Comparison of ENCODE assay signal across 8 mouse cellular contexts in genomic region chr14:101870171-101870902, GRCm38 (mm10).
DNase-seq lines count a peak whose midpoint lies in the region; ATAC-seq lines count a peak whose summit lies in the region.

No protein-coding gene starts in this region.

- DNase-seq in adrenal gland, postnatal 25 days: peak; percentile 20
- peak; percentile 9 for DNase-seq in gonadal fat pad, adult 2 months (ENCODE audit: low read depth)
- DNase-seq in lung, postnatal 36 days: peak; percentile 71
- DNase-seq in forebrain, embryonic 10.5 days (ENCODE audit: extremely low spot score, low spot score): no peak
- DNase-seq in thymus, postnatal 10 days (ENCODE audit: low spot score in 2 of 2): no peak

- H3K4me3 ChIP-seq in heart, embryonic 16.5 days (ENCODE audit: low read length): no peak overlapping the region
- H3K4me3 ChIP-seq in heart, embryonic 11.5 days (ENCODE audit: low read depth, low read length): no peak overlapping the region
- H3K4me3 ChIP-seq in kidney, embryonic 16.5 days (ENCODE audit: low read length): no peak overlapping the region
- no peak overlapping the region for H3K4me3 ChIP-seq in forebrain, embryonic 10.5 days

- peaks cover 66% of the 10 kb centered on the region for H3K4me1 ChIP-seq in heart, embryonic 16.5 days (ENCODE audit: control insufficient read depth, insufficient read depth, low read length)
- peaks cover 27% of the 10 kb centered on the region for H3K4me1 ChIP-seq in heart, embryonic 11.5 days (ENCODE audit: control insufficient read depth, insufficient read depth, low read length)
- peaks cover 6% of the 10 kb centered on the region; the same call in 1 of the 2 replicates for H3K4me1 ChIP-seq in kidney, embryonic 16.5 days (ENCODE audit: insufficient read depth, low read length)
- peaks cover 10% of the 10 kb centered on the region; the same call in 1 of the 2 replicates for H3K4me1 ChIP-seq in forebrain, embryonic 10.5 days

- H3K4me2 ChIP-seq in heart, embryonic 16.5 days (ENCODE audit: low read depth, low read length): no peak overlapping the region
- no peak overlapping the region for H3K4me2 ChIP-seq in heart, embryonic 11.5 days
- no peak overlapping the region for H3K4me2 ChIP-seq in kidney, embryonic 16.5 days (replicated peaks; ENCODE audit: low read depth, low read length)

- H3K9me3 ChIP-seq in heart, embryonic 16.5 days (replicated peaks; ENCODE audit: control insufficient read depth, low read length): no peaks in the 10 kb centered on the region
- H3K9me3 ChIP-seq in heart, embryonic 11.5 days (replicated peaks; ENCODE audit: control insufficient read depth, low read length): no peaks in the 10 kb centered on the region
- H3K9me3 ChIP-seq in kidney, embryonic 16.5 days (ENCODE audit: low read length): no peaks in the 10 kb centered on the region
- no peaks in the 10 kb centered on the region for H3K9me3 ChIP-seq in forebrain, embryonic 10.5 days

- no peaks in the 10 kb centered on the region for H3K36me3 ChIP-seq in heart, embryonic 16.5 days (ENCODE audit: control insufficient read depth, insufficient read depth)
- H3K36me3 ChIP-seq in heart, embryonic 11.5 days (ENCODE audit: control insufficient read depth, insufficient read depth, low read length): no peaks in the 10 kb centered on the region
- no peaks in the 10 kb centered on the region for H3K36me3 ChIP-seq in kidney, embryonic 16.5 days (ENCODE audit: insufficient read depth, low read length)
- H3K36me3 ChIP-seq in forebrain, embryonic 10.5 days (replicated peaks): no peaks in the 10 kb centered on the region

- H3K9ac ChIP-seq in heart, embryonic 16.5 days (ENCODE audit: low read length): peak overlapping the region; percentile 15; the same call in 1 of the 2 replicates
- H3K9ac ChIP-seq in heart, embryonic 11.5 days (ENCODE audit: low read depth, low read length): no peak overlapping the region
- no peak overlapping the region for H3K9ac ChIP-seq in kidney, embryonic 16.5 days (replicated peaks; ENCODE audit: low read length)

- peak overlapping the region; percentile 72 for H3K27ac ChIP-seq in heart, embryonic 16.5 days (ENCODE audit: low read length)
- H3K27ac ChIP-seq in heart, embryonic 11.5 days (ENCODE audit: low read depth, low read length): no peak overlapping the region
- H3K27ac ChIP-seq in kidney, embryonic 16.5 days (ENCODE audit: low read length): no peak overlapping the region
- H3K27ac ChIP-seq in forebrain, embryonic 10.5 days: no peak overlapping the region

- no peaks in the 10 kb centered on the region for H3K27me3 ChIP-seq in heart, embryonic 16.5 days (ENCODE audit: control insufficient read depth, insufficient read depth, low read length)
- H3K27me3 ChIP-seq in heart, embryonic 11.5 days (ENCODE audit: control insufficient read depth, insufficient read depth, low read length): no peaks in the 10 kb centered on the region
- H3K27me3 ChIP-seq in kidney, embryonic 16.5 days (ENCODE audit: insufficient read depth, low read length): no peaks in the 10 kb centered on the region
- no peaks in the 10 kb centered on the region for H3K27me3 ChIP-seq in forebrain, embryonic 10.5 days (ENCODE audit: poor library complexity, severe bottlenecking)

- no peak for ATAC-seq in heart, embryonic 16.5 days (replicated peaks; ENCODE audit: extremely low read depth, insufficient read depth, low FRiP score)
- no peak for ATAC-seq in heart, embryonic 11.5 days (replicated peaks; ENCODE audit: insufficient number of reproducible peaks, low FRiP score, low TSS enrichment)
- no peak for ATAC-seq in kidney, embryonic 16.5 days (ENCODE audit: low FRiP score, low TSS enrichment)

- 57% methylated on average over 9 of the region's 9 CpGs for WGBS in heart, embryonic 16.5 days
- 61% methylated on average over 8 of the region's 9 CpGs for WGBS in heart, embryonic 11.5 days (ENCODE audit: insufficient replicate concordance)
- 77% methylated on average over 9 of the region's 9 CpGs for WGBS in kidney, embryonic 16.5 days
- 78% methylated on average over 9 of the region's 9 CpGs for WGBS in forebrain, embryonic 10.5 days

Comparison
In these comparisons a context has a peak if more than half of its experiments do, and no peak if none do; other contexts are left out.
1. DNase-seq: peak in adrenal gland, postnatal 25 days (single experiment), gonadal fat pad, adult 2 months (single experiment) and lung, postnatal 36 days (single experiment); none in forebrain, embryonic 10.5 days (single experiment) and thymus, postnatal 10 days (0 of 2).